ENCODE assay signal across 25 mouse cellular contexts in genomic region chr2:106561571-106562090, GRCm38 (mm10).
"Had no signal": no experiment of that assay in that cellular context is flagged by ENCODE, and none has a peak within 500 bp of the region (broad histone marks: within the 10 kb centered on the region; RNA-seq: fewer than 3 reads in every experiment).

No protein-coding gene starts in this region.

- H3K36me3 ChIP-seq: heart, embryonic 13.5 days; heart, embryonic 15.5 days; hindbrain, embryonic 10.5 days; hindbrain, embryonic 12.5 days; intestine, embryonic 15.5 days; kidney, embryonic 15.5 days; limb, embryonic 13.5 days; limb, embryonic 15.5 days; liver, embryonic 12.5 days had no signal

- H3K4me3 ChIP-seq: heart, adult 2 months; heart, embryonic 13.5 days; heart, embryonic 15.5 days; hindbrain, embryonic 10.5 days; hindbrain, embryonic 12.5 days; intestine, embryonic 15.5 days; kidney, embryonic 15.5 days; limb, embryonic 13.5 days; limb, embryonic 15.5 days; liver, embryonic 12.5 days had no signal

- H3K27me3 ChIP-seq: heart, embryonic 13.5 days; heart, embryonic 15.5 days; hindbrain, embryonic 12.5 days; intestine, embryonic 15.5 days; kidney, embryonic 15.5 days; limb, embryonic 13.5 days; limb, embryonic 15.5 days; liver, embryonic 12.5 days had no signal

- H3K9me3 ChIP-seq: heart, embryonic 13.5 days; heart, embryonic 15.5 days; hindbrain, embryonic 10.5 days; hindbrain, embryonic 12.5 days; intestine, embryonic 15.5 days; kidney, embryonic 15.5 days; limb, embryonic 15.5 days; liver, embryonic 12.5 days had no signal

- DNase-seq: gastrocnemius, postnatal 14 days; gastrocnemius, postnatal 36 days; heart, adult 11 months; heart, adult 2 months; heart, postnatal 14 days; heart, postnatal 4 days; kidney, adult 2 months; kidney, adult 9 months; kidney, postnatal 14 days; kidney, postnatal 36 days; layer of hippocampus, adult 9-11 months; layer of hippocampus, postnatal 36 days; left cerebral cortex, postnatal 4 days had no signal

- H3K27ac ChIP-seq: heart, adult 2 months; heart, embryonic 13.5 days; heart, embryonic 15.5 days; hindbrain, embryonic 10.5 days; hindbrain, embryonic 12.5 days; hindbrain, embryonic 14.5 days; intestine, embryonic 15.5 days; kidney, embryonic 15.5 days; kidney, postnatal 0 days; limb, embryonic 13.5 days; limb, embryonic 15.5 days; liver, embryonic 12.5 days; liver, embryonic 14.5 days had no signal

- H3K9ac ChIP-seq: heart, embryonic 13.5 days; heart, embryonic 15.5 days; hindbrain, embryonic 12.5 days; hindbrain, embryonic 14.5 days; intestine, embryonic 15.5 days; kidney, embryonic 15.5 days; limb, embryonic 13.5 days; limb, embryonic 15.5 days; liver, embryonic 12.5 days; liver, embryonic 14.5 days had no signal

- H3K4me1 ChIP-seq: heart, embryonic 13.5 days; heart, embryonic 15.5 days; hindbrain, embryonic 10.5 days; hindbrain, embryonic 12.5 days; intestine, embryonic 15.5 days; kidney, embryonic 15.5 days; limb, embryonic 13.5 days; limb, embryonic 15.5 days; liver, embryonic 12.5 days had no signal
